Mouse (Mus musculus): Measurements from ENCODE around the gene Ehd2.

The Ehd2 gene

GRCm38 (mm10) chr7:15907971-15908590 lies 59.3 kb downstream of the Ehd2 start:
- no peak for DNase-seq (ENCODE audit: low spot score)

GRCm38 (mm10) chr7:15906602-15907001 lies 60.8 kb downstream of the Ehd2 start:
- no peak for DNase-seq (ENCODE audit: low spot score)

GRCm38 (mm10) chr7:15905861-15906260 lies 61.5 kb downstream of the Ehd2 start:
- DNase-seq (ENCODE audit: low spot score) = no peak

GRCm38 (mm10) chr7:15901366-15902048 lies 65.9 kb downstream of the Ehd2 start:
- DNase-seq (ENCODE audit: low spot score) = no peak
